Mouse (Mus musculus): ENCODE measurements at regions not wholly inside any gene's neighbourhood (a gene's known extent, or its start where the extent isn't known, plus 50 kb on each side); places are given as distances from the start of the nearest gene placed in this dataset.

DNA sequence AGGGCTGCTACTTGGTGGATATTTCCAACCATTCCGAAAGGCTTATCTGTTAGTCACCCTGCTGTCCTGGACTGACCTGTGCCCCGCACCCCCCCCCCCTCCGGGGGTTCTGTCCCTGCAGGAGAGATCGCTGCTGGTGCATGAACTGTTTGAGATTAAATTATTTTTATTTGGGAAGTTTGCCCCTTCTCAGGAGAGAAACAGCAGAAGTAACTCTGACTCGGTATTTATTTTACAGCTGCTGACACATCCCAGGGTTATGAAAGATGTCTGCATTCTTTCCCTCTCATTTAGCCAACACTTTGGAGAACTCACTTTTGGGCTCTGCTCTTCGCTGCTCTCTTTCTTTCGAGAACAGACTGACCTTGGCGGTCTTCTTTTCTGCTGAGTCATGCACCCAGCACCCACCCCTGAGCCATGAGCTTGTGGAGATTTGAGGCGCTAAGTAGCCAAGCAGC, 99.5 kb upstream of the Rgma start:
- CTCF ChIA-PET: interaction anchor here (0.6 kb wide), 1 partner anchor 20 kb away, joined by 3 read pairs; no protein-coding TSS in a partner anchor

DNA sequence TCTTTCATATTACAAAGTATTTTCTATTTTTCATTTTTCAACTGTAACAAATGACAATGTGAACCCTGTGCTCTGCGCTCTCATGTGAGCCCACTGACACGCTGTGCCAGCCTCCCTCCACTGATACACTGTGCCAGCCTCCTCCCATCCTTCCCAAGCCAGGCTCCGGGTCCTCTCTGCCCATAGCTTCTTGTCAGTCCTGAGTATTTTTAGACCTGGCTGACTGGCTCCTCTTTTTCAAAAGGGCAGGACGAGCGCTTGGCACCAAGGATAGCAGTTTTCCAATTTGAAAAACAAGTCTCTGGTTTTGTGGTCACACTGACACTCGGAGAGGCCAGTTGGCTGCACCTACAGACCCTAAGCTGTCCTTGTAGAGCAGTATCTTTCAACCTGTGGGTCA, 96.7 kb upstream of the Rgma start:
- CTCF ChIA-PET: no interaction called here

DNA sequence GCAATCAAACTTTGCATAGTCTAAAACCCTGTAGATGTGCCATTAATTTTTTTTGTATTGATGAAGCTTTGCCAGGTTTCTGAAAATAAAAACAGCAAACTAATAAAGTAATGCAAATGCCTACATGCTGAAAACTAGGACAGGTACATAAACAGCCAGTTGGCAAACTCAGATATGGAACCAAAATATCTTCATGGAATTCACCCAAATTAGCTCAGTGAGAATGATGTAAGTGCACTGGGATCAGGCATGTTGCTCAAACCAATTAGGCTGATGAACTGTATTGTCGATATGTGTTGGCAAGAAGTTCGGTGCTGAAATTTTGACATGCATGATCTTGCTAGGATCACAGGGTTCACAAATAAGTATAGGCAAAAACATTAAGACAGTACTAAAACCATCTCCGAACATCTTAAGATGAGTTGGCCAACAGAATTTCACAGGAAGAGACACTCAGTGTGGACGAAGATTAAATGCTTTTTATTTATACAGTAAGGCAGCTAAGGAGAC, 95.3 kb upstream of the Rgma start:
- CTCF ChIA-PET: no interaction called here

DNA sequence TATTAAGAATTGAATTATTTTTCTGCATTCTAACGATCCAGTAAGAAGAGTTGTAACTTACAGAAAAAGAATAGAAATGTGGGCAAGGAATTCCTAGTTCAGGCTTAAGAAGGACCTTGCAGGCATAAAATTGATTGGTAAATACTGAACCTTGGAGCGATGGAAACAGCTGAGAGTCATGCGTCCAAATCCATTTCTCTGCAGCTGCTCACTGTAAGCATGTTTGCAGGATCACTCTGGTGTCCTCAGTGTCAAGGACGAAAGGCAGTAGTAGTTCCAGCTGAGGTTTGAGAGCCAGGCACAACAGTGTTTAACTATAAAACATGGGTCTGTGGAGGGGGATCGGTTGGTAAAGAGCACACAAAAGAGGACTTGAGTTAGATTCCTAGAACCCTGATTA, 89.1 kb upstream of the Rgma start:
- CTCF ChIA-PET: no interaction called here

DNA sequence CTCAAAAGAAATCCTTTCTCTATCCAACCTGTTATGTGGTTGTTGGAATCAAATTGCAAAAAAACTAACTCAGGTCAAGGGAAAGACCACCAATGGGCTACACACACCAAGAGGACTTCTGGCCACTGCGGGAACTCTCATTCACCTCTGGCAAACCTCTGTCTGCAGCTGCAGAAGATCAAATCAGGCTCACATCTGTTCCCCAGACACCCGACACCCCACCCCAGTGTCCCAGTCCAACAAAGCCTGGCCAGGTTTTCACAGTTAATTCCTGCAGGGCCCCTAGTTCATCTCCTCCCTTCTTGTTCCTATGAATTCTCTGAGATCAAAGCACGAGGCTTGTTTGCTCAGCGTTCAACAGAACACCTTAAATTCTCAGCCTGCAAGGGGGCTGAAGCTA, 82.0 kb upstream of the Rgma start:
- CTCF ChIA-PET: no interaction called here

DNA sequence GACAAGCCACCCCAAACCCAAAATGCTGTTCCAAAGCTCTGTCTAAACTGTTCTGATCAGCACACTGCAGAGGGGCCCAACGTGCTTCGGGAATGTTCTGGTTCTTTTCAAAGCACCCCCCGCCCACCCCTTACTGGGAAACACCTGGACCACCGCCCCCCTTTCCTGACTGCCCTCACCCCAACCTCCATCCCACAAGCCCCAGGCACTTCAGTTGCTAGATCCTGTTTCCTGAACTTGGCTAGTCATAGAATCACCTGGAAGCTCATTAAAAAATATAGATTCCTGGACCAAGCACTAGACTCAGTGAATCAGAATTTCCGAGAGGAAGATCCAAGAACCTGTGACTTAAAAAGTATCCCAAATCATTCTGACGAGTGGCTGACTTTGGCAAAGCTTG, 80.9 kb upstream of the Rgma start:
- CTCF ChIA-PET: no interaction called here

DNA sequence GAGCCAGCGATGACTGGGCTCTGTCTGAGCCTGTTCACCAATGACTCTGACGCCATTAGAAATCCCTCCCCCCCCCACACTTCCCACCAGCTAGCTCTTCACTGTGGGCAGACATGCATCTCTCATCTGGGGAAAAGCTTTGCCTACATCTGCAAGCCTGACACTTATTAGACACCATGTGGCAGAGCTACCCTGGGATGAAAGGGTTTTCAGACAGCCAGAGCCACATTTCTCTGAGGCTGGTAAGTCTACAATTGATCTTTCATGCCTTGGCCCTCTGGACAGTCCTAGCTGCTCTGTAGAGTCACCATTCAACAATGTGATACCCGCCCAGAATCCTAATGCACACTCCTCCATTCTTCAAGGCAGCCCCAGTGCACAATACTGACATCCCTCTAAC, 72.8 kb upstream of the Rgma start:
- CTCF ChIA-PET: no interaction called here

DNA sequence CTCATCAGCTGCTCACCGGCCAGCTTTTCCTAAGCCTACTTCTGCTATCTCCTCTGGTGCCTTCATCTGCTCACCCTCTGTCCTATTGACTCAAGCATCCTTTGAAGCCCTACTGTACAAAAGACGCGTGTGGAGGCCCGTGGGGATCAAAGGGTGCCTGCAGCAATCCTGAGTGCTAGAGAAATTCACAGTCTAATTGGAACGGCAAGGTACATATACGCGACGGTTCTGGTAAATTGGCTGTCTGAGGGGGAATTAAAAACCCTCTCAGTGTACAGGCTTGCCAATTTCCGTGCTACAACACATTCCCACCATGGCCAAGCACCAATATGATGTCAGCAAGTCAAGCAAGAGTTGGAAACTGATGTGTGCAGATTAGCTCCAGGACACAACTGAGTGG, 71.5 kb upstream of the Rgma start:
- CTCF ChIA-PET: no interaction called here

DNA sequence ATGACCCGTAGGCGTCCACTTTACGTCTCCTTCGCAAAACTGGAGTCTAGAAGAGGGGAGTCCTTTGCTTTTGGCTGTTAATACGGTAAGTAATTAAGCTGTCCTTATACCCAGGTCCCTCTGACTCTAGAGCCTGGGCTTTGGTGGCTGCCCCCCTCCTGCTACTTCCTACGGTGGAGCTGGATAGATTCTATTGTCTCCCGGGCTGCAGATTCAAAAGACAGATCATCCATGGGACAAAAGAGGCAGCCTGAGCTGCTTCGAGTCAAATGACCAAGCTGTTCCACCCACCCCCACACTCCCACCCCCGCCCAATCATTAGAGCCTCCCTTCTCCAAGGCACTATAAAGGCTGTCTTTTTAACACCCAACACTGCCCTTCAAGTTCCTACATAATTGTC, 70.5 kb upstream of the Rgma start:
- CTCF ChIA-PET: no interaction called here

DNA sequence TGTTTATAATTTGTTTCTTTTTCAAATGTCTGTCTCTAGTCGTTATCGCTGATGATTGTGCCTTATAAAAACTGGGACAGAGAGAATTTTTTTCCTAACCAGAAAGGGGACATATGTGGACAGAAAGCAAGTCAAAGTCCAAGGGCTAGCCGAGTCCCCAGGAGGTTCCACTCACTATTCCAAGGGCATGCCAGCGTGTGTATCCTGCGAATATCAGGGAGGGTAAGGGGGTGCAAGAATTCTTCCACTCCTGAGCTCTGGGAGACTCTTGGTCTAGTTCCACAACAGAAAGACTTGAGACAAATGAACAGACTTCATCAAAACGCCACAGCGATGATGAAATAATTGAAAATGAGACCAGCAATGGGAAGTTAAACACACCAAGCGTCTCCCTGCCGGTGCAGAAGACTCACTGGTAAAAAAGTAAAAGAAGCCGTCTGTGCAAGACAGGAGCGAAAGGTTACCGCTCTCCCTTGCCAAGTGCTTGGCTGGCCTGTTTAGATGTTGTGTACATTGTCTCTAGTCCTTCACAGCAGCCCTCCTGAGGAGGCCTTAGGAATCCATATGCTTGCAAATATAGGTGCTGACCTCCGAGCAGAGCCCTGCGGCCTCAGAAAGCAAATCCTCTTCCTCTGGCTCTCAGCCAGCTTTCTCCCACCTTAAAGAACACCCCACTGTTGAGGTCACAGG, 69.9 kb upstream of the Rgma start:
- CTCF ChIA-PET: no interaction called here

DNA sequence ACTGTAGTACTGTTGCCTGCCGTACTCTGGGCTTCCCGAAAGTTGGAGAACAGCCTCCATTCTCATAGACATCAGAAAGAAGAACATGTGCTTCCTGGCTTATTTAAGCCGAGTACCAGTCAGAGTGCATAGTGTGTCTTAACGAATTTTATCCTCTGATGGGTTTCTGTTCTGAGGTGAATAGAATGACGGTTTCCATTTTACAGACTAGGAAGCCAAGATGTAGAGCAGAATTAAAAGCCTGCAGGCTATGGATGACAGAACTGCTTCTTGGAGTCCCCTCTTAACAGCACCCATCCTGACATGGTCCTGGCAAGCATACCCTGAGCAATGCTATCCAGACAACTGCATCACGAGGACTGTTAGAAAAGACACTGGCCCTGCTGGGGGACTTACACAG, 69.0 kb upstream of the Rgma start:
- CTCF ChIA-PET: interaction anchor here (0.6 kb wide), 1 partner anchor 15 kb away, joined by 3 read pairs; no protein-coding TSS in a partner anchor

DNA sequence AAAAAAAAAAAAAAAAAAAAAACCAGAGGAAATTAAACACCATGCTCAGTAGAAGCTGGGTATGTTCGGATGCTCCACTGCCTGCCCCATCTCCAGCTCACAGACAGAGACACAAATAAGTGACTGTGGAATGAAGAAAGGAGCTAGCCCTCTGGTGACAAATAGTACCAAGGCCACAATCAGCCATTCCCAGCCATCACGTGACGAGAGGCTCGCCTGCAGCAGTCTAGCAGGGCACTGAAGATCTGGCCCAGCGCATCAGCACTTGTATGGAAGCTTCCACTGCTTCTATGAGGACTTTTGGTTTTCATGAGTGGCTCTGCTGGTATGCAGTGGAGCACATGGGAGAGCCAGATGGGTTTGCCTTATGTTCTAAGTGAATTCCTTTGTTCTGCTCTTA, 68.6 kb upstream of the Rgma start:
- CTCF ChIA-PET: interaction anchor here (0.6 kb wide), 1 partner anchor 15 kb away, joined by 3 read pairs; no protein-coding TSS in a partner anchor

DNA sequence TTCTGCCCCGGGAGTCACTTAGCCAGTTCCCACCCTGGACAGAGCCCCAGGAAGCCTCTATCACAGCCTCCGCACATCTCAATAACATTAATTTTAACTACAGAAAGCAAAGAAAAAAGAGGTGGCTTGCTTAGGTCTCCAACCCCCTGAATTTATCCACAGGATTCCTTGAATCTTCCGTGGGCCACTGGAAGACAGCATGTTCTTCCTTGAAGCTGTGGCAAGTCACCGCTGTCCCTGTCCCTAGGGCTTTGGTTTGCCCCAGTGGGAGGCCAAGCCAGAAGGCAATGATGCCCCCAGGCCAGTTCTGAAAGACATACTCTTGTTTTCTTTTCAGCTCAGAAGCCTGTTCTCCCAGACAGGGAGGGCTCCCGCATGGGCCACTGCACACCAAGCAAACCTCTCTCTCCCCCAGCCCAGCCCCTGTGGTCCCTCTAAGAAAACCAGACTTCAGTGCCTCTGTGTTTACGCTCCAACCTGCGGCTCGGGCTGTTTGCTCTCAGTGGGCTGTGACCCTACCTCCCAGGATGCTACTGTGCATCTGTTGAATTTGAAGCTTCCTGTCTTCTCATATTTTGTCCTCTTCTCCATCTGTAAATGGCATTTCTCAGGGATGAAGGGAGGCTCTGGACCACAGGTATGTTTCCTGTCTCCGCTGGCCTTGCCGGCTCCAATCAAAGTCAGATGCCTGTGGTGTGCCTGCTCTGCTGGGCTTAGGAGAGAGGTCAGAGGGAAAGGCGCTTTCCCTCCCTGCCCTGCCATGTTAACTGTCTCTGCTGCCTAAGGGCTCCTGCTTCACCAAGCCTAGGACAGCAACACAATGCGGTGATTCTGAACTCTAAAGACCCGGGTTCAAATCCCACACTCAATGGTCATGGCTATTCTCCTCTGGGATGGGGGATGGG, 67.5 kb upstream of the Rgma start:
- CTCF ChIA-PET: no interaction called here

DNA sequence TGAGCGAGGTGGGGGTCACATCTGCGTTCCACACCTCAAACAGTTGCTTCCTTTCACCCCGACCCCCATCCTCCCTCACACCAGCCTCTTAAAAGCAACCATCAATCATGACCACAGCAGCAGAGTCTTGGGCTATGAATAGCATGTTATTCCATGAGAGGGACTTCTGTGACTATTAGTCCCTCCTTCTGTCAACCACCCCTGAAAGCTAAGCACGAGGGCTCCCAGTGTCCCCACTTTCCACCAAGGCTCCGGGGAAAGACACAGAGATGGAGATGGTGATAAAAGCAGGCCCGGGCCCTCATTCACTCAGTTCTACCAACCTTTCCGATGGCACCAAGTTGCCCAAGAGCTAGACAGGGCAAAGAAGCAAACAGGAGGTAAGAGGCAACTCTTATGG, 66.3 kb upstream of the Rgma start:
- CTCF ChIA-PET: no interaction called here

DNA sequence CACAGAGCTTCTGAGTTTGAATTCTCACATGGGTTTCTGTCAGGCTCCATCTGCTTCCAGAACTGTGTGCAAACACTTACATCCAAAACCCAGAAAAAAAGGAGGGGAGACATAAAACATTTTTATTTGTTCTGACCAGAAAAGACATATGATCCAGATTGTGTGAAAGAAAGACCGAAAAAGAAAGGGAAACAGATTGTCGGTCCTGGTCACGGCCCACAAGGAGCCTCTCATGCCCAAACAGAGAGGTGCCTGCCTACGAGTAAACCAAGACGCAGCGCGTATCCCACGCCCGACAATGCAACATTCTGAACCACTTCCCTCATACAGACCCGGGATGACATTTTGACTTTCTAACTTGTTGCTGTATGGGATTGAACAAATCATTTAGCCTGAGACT, 65.3 kb upstream of the Rgma start:
- CTCF ChIA-PET: no interaction called here

DNA sequence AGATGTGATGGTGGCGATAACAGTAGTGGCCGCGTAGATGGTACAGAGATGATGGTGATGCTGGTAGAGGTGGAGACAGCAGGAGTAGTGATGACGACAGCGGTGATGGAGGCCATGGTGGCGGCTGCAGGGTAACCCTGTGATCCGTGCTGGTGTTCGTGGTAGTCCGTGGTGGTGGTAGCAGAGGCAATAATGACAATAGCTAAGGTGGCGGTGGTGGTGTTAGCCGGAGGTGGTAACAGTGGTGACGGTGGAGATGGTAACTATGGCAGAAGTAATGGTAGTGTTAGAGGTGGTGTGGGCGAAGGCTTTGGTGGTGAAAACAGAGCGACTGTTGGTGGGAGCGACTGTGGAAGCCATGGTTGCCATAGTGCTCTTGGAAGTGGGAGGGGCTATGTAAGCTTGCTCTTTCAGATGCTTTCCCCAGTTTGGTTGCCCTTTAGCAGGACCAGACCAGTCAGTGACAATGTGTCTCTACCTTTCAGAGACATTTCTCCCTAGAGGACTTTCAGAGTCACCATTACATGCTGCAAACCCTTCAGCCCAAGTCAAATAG, 64.7 kb upstream of the Rgma start:
- CTCF ChIA-PET: no interaction called here

DNA sequence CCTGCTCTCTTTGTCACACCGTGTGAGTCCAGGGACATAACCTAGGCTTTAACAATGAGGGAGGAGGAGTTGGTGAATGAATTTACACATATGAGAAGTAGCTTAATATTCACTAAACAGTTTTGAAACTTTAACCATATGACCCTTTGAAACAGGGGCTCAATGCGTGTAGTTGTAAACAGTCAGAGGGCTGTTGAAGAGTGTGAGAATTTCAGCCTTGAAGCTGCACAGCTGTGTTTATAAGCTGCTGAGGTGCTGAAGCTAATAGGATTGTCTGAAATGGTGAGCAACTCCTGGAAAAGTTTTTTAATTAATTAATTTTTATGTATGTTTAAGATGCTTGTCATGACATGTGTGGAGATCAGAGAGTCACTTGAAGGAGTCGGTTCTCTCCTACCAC, 59.8 kb upstream of the Rgma start:
- CTCF ChIA-PET: no interaction called here

DNA sequence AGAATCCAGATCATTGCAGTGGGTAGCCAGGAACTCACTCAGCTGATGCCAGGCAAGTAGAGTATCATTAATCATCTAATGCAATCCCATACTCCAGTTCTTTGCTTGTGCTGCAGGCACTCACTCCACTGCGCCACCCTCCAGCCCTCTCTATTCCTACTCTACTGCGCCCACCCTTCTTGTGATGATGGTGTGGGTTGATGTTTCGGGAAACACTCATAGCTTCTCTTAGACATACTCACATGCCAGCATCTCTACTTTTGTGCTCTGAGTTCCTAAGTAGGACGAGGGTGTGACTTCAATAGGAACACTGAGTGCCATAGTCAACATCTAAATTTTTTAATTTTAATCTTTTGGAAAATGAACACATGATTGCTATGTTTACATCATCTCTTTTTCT, 57.7 kb upstream of the Rgma start:
- CTCF ChIA-PET: no interaction called here

DNA sequence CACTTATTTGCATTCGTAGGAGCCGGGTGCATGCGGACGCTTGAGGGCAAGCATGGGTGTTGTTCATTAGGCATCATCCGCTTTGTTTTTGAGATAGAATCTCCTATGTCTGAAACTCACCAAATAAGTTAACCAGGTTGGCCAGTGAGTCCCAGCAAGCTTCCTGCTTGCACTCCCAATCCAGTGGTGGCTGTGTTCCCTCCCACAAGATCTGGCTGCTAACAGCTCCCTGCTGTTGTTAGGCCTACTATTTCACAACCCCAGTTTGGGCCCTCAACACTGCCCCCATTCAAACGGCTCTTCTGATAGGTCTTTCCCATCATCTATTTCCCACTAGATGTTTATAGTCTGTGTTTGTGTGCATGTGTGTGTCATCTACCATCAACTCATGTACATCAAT, 56.3 kb upstream of the Rgma start:
- CTCF ChIA-PET: no interaction called here

DNA sequence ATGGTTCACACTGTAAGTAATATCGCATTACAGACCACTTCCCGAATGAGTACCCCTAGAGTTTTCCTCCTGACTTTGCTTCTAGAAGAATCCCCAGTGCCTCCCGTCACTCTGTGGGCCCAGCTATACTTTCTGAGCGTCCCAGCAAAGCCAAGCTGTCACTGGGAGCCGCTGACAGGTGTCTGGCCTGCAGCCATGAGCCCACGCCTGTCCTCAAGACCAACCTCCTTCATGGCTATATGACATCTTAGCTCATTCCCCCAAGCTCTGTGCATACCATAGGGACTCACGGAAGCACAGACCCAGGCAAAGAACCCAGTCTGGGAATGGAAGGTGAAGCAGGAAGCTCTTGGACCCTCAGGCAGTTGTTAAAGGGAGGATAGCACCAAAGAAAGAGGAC, 55.3 kb upstream of the Rgma start:
- CTCF ChIA-PET: no interaction called here

DNA sequence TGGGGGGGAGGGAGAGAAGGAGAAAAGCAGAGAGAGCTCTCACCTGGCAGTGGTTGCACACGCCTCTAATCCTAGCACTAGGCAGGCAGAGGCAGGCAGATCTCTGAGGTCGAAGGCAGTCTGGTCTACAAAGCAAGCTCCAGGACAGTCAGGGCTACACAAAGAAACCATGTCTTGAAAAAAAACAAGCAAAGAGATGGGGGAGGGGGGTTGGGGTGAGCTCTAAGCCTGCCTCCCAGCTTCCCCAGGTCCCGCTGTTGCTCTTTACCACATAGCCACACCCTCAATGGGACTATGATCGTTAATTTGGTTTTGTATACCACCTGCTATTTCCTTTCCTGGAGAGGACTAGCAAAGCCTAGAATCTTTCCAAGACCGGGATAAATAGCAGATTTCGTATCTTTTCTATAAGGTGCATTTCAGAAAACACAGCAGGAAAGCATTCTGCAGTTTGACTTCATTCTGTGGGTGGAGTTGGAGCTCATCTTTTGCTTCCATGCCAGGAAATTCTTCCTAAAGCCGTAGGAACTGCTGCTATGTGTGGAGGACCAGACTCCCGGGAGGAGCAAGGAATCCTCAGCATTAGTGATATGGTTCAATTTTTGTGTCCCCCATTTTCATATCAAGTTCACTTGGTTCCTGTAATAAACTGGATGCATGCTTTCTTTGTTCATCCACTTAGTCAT, 52.7 kb upstream of the Rgma start:
- CTCF ChIA-PET: no interaction called here

DNA sequence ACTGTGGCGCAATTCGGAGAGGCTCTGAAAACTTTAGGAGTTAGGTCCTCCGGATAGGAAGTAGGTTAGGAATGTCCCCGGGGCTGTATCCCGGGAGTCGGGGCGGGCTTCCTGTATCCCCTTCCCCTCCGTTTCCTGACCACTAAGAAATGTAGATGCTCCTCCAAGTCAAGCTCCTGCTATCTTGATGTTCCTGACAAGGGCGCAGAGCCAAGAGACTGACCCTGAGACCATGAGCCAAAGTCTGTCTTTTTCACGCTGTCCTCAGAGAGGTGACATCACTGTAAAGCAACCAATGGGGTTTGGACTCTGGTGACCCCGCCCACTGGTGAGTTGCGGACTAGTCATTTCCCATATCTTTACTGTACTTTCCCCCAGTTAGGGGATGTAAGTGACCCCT, 51.8 kb upstream of the Rgma start:
- CTCF ChIA-PET: no interaction called here
